Mouse (Mus musculus) heart, postnatal 0 days (tissue): ENCODE measurements around the gene Rasgrf1.

Experiments used
- CTCF ChIP-seq: IDR thresholded peaks from 2 replicates; pipeline ENCODE4 v1.5.1; 2016; ENCODE audit warnings: antibody characterized with exemption, control low read depth, low read depth
- EP300 ChIP-seq: IDR thresholded peaks from 2 replicates; pipeline ENCODE4 v1.6.1; 2016; ENCODE audit warnings: antibody characterized with exemption, low read depth

- TF ChIP-seq CTCF (no peak), EP300 (no peak)
Measured at GRCm38 (mm10) chr9:89964091-89964490, 54.4 kb downstream of the Rasgrf1 start.
